Mouse (Mus musculus) olfactory bulb, adult 2 months (tissue): ENCODE measurements around the gene Fam129c. TPM values are rescaled to one million over a fixed set of nuclear protein-coding genes. Genes with fewer than 3 reads are reported as not detected.
A peak's percentile ranks its signal among the peaks of the same experiment; 100 is the strongest.

Source experiments
- H3K27ac ChIP-seq: fragments of 200-500 bp; 2 replicates; pipeline ENCODE4 v1.5.1; 2012; ENCODE audit warnings: low read depth, low read length; ENCODE audit not compliant: insufficient read depth
- H3K4me1 ChIP-seq: fragments of 200-500 bp; 2 replicates; pipeline ENCODE4 v1.6.1; 2012; ENCODE audit warnings: low read length; ENCODE audit not compliant: control insufficient read depth, insufficient read depth
- H3K4me3 ChIP-seq: fragments of 200-500 bp; 2 replicates; pipeline ENCODE4 v1.5.1; 2012; ENCODE audit warnings: mild to moderate bottlenecking, low read depth, low read length, moderate library complexity; ENCODE audit not compliant: insufficient read depth
- CTCF ChIP-seq: fragments of 200-500 bp; IDR thresholded peaks from 2 replicates; pipeline ENCODE4 v1.5.1; 2012; ENCODE audit warnings: low read depth, mild to moderate bottlenecking, low read length, moderate library complexity; ENCODE audit not compliant: insufficient read depth
- POLR2A ChIP-seq: fragments of 200-500 bp; IDR thresholded peaks from 2 replicates; pipeline ENCODE4 v1.6.1; 2012; ENCODE audit warnings: mild to moderate bottlenecking, low read depth, low read length, moderate library complexity; ENCODE audit not compliant: insufficient read depth
- WGBS: fragments of 180-500 bp; shearing (Covaris S2); methylation state at CpG from one replicate; pipeline ENCODE4 v1.1.7; 2018; 5-methylcytosine and 5-hydroxymethylcytosine counted together
- polyA plus RNA-seq: library from polyadenylated mRNA; stranded (reverse); fragments of >200 nt; gene quantifications from 2 replicates; pipeline ENCODE4 v1.2.4, GENCODE M21; 2012; ENCODE audit warnings: low replicate concordance; ENCODE audit not compliant: missing spikeins, insufficient read depth, insufficient read length

Fam129c gene
- polyA plus RNA-seq, 1 experiment = not detected

GRCm38 (mm10) chr8:71613418-71613817 lies 16.0 kb downstream of the Fam129c start:
- Histone ChIP-seq H3K4me1 (peaks cover 9% of the 10 kb centered on the region), H3K27ac (no peak overlapping the region), H3K4me3 (no peak overlapping the region)
- TF ChIP-seq POLR2A (no peak), CTCF (no peak)
- WGBS = 76% methylated on average over 4 of the region's 4 CpGs

DNA sequence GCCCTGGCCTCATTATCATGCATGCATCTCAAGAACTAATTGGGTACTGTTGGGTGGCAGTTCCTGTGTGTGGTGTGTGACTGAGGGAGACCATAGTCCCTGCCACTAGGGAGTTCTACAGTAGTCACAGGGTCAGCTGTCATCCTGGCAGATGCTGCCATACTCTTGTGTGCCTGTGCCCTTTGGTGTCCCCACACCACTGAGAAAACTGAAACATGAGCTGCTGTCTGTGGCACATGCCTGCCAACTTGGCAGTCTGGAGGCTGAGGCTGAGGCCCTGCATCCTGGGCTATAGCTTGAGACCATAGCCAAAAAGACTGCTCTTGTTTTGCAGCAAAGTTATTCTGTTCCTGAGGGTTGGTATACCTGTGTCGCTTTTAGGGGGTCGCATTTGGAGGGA lies 22.3 kb downstream of the Fam129c start:
- WGBS = 98% methylated on average over 2 of the region's 2 CpGs
- TF ChIP-seq CTCF (no peak), POLR2A (no peak)
- H3K4me1 ChIP-seq = no peaks in the 10 kb centered on the region

DNA sequence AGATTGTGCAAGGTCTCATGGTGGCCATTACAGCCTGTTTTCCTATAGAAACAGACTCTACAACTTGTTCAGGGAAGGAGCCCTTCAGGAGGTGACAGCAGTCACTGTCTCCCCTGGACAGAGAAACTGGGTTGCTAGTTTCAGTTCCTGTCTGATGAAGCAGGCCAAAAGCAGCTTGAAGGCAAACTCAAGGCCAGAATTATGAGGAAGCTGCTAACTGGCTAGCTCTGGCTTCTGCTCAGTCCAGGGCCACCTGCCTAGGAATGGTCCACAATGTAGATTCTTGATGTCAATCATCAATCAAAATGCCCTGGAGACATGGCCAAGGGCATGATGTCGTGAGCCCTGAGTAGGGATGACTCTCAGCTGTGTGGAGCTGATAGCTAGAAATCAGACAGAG lies 27.6 kb downstream of the Fam129c start:
- WGBS = 94% methylated on average over 1 of the region's 1 CpGs
- peaks cover 20% of the 10 kb centered on the region for H3K4me1 ChIP-seq
- H3K27ac ChIP-seq = no peak overlapping the region
- no peak overlapping the region for H3K4me3 ChIP-seq
- no peak for TF ChIP-seq CTCF
- TF ChIP-seq POLR2A = no peak

More for the DNA sequence above, 22.3 kb downstream of the Fam129c start:
- Histone ChIP-seq H3K27ac (no peak overlapping the region), H3K4me3 (no peak overlapping the region)

DNA sequence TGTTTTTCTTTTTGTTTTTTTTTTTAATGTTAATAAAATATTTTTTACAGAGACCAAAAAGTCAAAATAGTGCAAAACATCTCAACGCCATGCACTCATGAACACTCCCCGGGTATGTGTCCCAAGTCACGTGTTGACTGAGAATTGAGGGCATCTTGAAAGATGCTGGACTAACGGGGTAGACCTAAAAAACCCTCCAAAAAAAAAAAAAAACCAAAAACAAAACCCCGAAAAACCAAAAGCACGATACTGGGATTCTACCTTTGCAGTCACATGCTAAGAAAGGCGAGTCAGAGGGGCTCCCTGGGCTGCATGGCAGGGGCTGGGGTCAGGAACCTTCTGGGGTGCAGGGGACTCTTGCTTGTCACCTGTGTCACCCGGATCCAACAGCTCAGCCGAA lies 29.3 kb downstream of the Fam129c start:
- TF ChIP-seq CTCF (no peak), POLR2A (no peak)
- WGBS = 83% methylated on average over 9 of the region's 9 CpGs
- H3K27ac ChIP-seq = no peak overlapping the region

GRCm38 (mm10) chr8:71627265-71628099 lies 30.0 kb downstream of the Fam129c start:
- Histone ChIP-seq H3K4me3 (no peak overlapping the region), H3K4me1 (peaks cover 24% of the 10 kb centered on the region), H3K27ac (no peak overlapping the region)
- TF ChIP-seq POLR2A (no peak), CTCF (no peak)
- 56% methylated on average over 9 of the region's 9 CpGs for WGBS

More for the DNA sequence above, 29.3 kb downstream of the Fam129c start:
- peaks cover 24% of the 10 kb centered on the region for H3K4me1 ChIP-seq
- H3K4me3 ChIP-seq = no peak overlapping the region

DNA sequence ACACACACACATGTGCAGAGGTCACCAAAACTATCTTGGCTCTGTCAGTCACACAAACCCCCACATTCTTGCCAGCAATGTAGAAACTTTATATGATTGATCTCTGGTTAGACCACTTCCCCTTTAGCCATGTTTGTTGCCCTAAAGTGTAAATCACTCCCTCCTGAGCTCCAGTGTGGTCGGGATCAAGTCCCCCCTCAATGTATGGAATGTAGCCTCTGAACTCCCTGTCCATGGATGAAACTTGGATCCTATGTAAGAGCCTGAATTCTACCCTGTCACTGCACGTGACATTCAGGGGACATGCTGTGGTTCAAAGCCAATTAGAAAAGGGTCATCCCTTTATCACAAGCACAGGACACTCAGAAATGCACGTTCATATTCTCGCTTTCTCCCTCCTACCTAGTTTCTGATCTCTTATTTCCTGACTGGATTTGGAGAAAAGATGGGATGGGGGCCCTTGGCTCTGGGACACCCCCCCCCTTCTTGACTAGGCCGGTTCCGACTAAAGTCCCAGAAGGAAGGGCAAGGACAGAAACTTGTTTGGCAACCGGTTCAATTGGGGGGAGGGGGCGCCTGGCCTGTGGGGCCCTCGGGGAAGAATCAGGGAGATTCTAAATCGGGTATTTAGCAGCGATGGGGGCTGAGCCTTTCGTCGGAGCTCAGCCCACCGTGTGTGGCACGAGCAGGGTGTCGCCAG lies 31.1 kb downstream of the Fam129c start:
- Histone ChIP-seq H3K4me3 (peak overlapping the region; percentile 45), H3K4me1 (peaks cover 24% of the 10 kb centered on the region), H3K27ac (no peak overlapping the region)
- 13% methylated on average over 16 of the region's 16 CpGs for WGBS
- TF ChIP-seq POLR2A (no peak), CTCF (no peak)

DNA sequence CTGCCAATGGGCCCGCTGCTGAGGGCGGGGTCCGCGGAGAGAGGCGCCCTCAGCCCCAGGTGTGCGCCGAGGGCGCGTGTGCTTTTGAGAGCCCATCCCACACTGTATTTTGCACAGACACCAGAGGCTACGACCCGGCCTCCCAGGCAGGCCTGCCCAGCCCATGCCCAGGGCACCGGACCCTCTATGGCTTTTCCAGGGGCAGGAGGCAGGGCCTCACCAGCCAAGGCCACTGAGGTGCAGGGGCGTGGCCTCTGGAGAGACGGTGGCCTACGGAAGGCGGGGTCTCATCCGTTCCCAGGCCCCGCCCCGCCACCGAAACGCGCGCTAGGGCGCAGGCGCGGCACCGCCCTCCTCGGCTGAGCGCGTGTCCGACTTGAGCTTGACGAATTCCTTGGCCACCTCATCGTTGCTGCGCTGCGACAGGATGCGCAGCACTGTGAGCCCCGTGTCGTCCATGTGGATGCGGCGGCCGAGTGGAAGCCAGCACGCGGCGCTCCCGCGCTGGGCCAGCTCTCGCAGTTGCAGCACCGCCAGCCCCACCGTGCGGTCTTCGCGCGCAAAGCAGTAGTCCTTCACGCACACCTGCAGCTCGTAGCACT lies 31.7 kb downstream of the Fam129c start:
- Histone ChIP-seq H3K4me1 (peaks cover 28% of the 10 kb centered on the region), H3K27ac (no peak overlapping the region), H3K4me3 (peak overlapping the region; percentile 45)
- 1% methylated on average over 55 of the region's 55 CpGs for WGBS
- TF ChIP-seq CTCF (peak; percentile 41; the same call in 1 of the 2 replicates), POLR2A (0 out of 2 replicates have a peak, but pooled peaks have one; percentile 19)

DNA sequence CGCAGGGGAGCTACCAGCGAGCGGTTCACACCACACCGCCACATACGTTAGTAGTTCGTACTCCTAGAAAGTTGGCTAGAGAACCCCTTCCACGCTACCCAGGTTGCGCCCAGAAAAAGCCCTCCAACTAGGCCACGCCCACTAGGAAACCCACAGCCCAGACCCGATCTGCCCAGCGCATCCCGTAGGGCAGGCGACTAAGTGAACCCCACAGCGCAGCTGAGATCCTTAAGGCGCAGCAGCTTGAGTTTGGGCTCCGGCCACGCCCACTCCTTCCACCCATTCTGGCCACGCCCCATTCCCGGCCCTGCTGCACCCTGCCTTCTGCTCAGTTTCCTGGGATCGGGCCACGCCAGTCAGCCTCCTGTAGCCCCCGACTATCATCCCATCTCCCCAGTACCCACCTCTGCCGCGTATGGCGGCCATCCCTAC lies 32.3 kb downstream of the Fam129c start:
- Histone ChIP-seq H3K4me1 (peaks cover 28% of the 10 kb centered on the region), H3K27ac (no peak overlapping the region), H3K4me3 (peak overlapping the region; percentile 45)
- TF ChIP-seq POLR2A (no peak), CTCF (no peak)
- WGBS = 13% methylated on average over 25 of the region's 25 CpGs

GRCm38 (mm10) chr8:71630761-71631160 lies 33.3 kb downstream of the Fam129c start:
- no peak overlapping the region for H3K4me3 ChIP-seq
- WGBS = 90% methylated on average over 6 of the region's 6 CpGs
- no peak for TF ChIP-seq POLR2A
- TF ChIP-seq CTCF = no peak
- H3K27ac ChIP-seq = no peak overlapping the region
- peaks cover 28% of the 10 kb centered on the region for H3K4me1 ChIP-seq
